Mouse (Mus musculus) myocyte (in vitro differentiated cells): ENCODE results near the gene Rhbdd1.

Experiments used
- CEBPB ChIP-seq: IDR thresholded peaks from 2 replicates; pipeline ENCODE4 v1.6.1; 2011; ENCODE audit warnings: mild to moderate bottlenecking, moderate library complexity; ENCODE audit not compliant: poor library complexity, insufficient read depth, severe bottlenecking
- E2F4 ChIP-seq: IDR thresholded peaks from one replicate; pipeline ENCODE4 v1.6.1; 2011; ENCODE audit warnings: mild to moderate bottlenecking, control low read depth, moderate library complexity; ENCODE audit not compliant: insufficient read depth
- MAX ChIP-seq: IDR thresholded peaks from one replicate; pipeline ENCODE4 v1.6.1; 2011; ENCODE audit warnings: low read depth, mild to moderate bottlenecking, control low read depth
- MYOD1 ChIP-seq, 3 experiments: IDR thresholded peaks; one replicate each; pipeline ENCODE4 v1.6.1; 2011; ENCODE audit warnings: control low read depth in 2 of 3, low read depth in 2 of 3, mild to moderate bottlenecking in 2 of 3, moderate library complexity in 1 of 3; ENCODE audit not compliant: insufficient read length in 2 of 3, control insufficient read depth in 1 of 3
- MYOG ChIP-seq, 3 experiments: IDR thresholded peaks; one replicate each; pipeline ENCODE4 v1.6.1; 2011; ENCODE audit warnings: control low read depth in 2 of 3, low read depth in 2 of 3, mild to moderate bottlenecking in 2 of 3; ENCODE audit not compliant: insufficient read length in 2 of 3, control insufficient read depth in 1 of 3, insufficient read depth in 1 of 3
- POLR2A ChIP-seq: IDR thresholded peaks from one replicate; pipeline ENCODE4 v1.6.1; 2011; ENCODE audit warnings: low read depth, mild to moderate bottlenecking, control low read depth, moderate library complexity; ENCODE audit not compliant: insufficient read length
- POLR2AphosphoS2 ChIP-seq: IDR thresholded peaks from one replicate; pipeline ENCODE4 v1.6.1; 2011; ENCODE audit warnings: low read depth, control low read depth; ENCODE audit not compliant: insufficient read length
- REST ChIP-seq: IDR thresholded peaks from one replicate; pipeline ENCODE4 v1.6.1; 2011; ENCODE audit warnings: mild to moderate bottlenecking, control low read depth, moderate library complexity; ENCODE audit not compliant: insufficient read depth, insufficient read length
- TCF12 ChIP-seq: IDR thresholded peaks from one replicate; pipeline ENCODE4 v1.6.1; 2011; ENCODE audit warnings: mild to moderate bottlenecking, control low read depth; ENCODE audit not compliant: poor library complexity, insufficient read depth, severe bottlenecking
- TCF3 ChIP-seq: IDR thresholded peaks from one replicate; pipeline ENCODE4 v1.6.1; 2011; ENCODE audit warnings: low read depth, control low read depth; ENCODE audit not compliant: insufficient read length
- USF1 ChIP-seq: IDR thresholded peaks from one replicate; pipeline ENCODE4 v1.6.1; 2011; ENCODE audit warnings: low read depth, mild to moderate bottlenecking, control low read depth, moderate library complexity

DNA sequence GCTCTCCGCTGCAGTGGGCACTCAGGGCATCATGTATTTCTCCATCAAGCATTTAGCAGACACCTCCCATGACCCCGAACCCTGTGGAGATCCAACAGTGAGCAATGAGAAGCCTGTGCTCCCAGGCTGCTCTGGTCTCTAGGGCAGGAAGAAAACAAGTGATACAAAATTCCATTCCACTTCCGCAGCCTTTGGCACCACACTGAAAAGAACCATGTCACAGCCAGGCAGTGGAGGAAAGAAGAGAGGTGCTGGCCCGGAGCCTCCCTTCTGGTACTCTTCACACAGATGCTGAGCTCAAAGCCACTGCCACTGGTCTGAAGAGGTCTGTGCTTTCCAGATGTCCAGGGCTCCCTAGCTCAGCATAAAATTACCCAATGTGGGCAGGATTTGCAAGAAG, 144.8 kb downstream of the Rhbdd1 start:
- TF ChIP-seq USF1 (no peak), MAX (no peak), MYOG (IDR thresholded peaks at IDR 0.05; ENCODE audit: control insufficient read depth in 1 of 3, insufficient read depth in 1 of 3, insufficient read length in 2 of 3, low read depth in 2 of 3) (no peak), CEBPB (no peak), POLR2A (no peak), TCF12 (no peak), E2F4 (no peak), MYOD1 (IDR thresholded peaks at IDR 0.05; ENCODE audit: control insufficient read depth in 1 of 3, insufficient read length in 2 of 3, low read depth in 2 of 3) (no peak), POLR2AphosphoS2 (no peak), TCF3 (no peak), REST (no peak)
